Mouse (Mus musculus): ENCODE measurements at regions not wholly inside any gene's neighbourhood (a gene's known extent, or its start where the extent isn't known, plus 50 kb on each side); places are given as distances from the start of the nearest gene placed in this dataset.

DNA sequence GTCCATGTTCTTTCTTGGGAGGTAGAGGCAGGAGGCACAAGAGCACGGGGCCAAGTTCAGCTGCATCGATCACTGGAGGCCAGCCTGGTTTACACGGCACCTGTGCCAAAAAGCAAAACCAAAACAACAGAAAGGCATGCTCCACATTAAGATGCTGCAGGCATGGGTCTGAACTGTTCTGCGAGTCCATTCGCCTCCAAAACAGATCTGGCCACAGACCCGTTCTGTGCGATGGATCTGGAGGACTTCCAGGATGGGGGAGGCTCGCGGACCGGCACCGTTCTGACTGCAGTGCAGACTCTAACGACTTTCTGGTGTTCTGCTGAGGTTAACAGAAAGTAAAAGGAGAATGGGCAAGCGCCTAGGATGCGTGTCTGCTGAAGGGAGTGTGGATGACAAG, 52.3 kb downstream of the A230072I06Rik start:
- CTCF ChIA-PET: interaction anchor here in 1 of 4 experiments (1.8 kb wide), 1 partner anchor 230 kb away, joined by 4 read pairs; no protein-coding TSS in a partner anchor
- POLR2A ChIA-PET: interaction anchor here in 1 of 4 experiments (0.6 kb wide), 1 partner anchor 34 kb away, joined by 3 read pairs; no protein-coding TSS in a partner anchor

DNA sequence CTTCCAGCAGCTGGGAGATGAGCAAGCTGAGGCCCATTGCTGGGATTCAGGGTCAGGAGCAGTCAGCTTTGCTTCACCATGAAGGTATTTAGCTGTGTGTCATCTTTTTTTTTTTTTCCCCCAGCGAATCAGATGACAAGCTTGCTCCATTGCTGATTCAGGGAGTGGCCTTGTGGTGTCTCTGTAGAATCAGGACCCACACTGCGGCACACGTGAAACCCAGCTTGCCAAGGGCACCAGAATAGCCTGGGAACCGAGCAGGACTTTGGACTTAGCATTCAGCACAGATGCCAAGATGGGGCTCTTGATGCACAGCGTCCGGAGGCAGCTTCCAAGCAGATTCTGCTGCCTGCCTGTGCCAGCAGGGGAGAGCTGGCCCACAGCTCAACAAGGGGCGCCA, 53.0 kb downstream of the A230072I06Rik start:
- ChIA-PET CTCF (interaction anchor here in 1 of 4 experiments (1.8 kb wide), 1 partner anchor 230 kb away, joined by 4 read pairs; no protein-coding TSS in a partner anchor), POLR2A (no interaction called here)

DNA sequence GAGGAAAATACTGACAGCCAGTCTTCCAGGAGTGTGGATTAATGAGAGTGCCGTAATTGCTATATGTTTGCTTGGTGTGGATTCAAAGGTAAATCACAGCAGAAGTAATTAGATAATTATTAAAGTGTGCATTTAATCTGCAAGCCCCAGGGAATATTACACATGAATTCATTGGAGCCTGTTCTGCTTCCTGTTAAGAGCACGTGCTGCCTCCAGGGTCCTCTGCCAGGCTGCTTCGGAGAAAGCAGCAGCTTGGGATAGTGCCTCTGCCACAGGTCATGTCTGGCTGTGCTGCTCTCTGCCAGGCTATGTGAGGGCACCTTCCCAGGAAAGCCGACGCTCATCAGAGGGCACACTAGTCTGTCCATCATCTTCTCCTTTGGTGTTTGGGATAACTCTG, 55.5 kb downstream of the A230072I06Rik start:
- POLR2A ChIA-PET: no interaction called here
- CTCF ChIA-PET: no interaction called here

DNA sequence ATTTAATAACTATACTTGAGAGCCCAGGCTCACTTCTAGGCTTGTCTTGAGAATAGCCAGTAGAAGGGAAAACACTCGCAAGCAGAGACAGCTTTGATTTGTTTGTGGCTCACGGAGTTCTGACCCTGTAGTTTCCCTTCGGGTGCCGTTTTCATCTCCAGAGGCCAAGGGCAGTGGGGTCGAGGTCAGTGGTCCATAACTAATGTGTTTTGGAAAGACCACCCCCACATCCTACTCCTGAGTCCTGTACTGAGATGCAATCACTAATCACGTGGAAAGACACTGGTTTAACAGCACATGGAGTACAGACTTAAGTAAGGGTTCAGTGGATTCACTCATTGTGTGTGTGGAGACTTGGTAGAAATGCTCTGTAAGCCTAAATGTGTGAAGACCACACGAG, 56.0 kb downstream of the A230072I06Rik start:
- ChIA-PET CTCF (interaction anchor here in 1 of 4 experiments (1.2 kb wide), 1 partner anchor 391 kb away, joined by 3 read pairs; no protein-coding TSS in a partner anchor), POLR2A (no interaction called here)

DNA sequence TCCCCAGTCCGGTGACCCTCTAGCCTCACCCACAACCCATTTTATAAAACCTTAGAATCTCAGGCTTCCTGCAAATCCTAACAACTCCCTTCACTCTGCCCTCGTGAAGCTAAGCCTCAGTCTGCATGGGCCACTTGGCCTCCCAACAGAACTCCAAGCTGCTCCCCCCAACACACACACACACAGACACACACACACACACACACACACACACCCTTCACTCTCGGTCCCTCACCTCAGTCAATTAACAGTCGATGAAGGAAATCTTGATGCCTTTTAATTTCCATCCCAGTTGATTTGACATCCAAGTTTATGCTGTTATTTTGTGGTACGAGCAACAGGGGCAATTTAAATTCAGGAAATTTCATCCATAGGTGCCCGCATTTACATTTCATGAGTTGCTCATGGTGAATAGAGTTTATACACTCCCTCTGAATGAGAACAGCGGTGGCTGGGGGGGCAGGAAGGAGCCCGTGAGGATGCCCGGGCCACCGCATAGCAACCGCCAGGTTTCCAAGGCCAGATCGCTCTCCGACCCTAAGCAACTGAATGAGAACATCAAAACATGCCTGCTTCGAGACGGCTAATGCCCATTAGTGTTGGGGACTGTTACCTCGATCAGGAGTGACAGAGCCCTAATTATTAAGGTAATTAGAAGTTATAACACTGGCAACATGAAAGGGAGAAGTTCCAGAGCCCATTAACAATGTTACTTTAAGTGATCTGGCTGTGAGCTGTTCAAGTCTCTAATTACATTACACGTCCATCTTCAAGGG, 55.8 kb upstream of the Sox1 start:
- CTCF ChIA-PET: interaction anchor here in 1 of 4 experiments (0.7 kb wide), 1 partner anchor 822 kb away, joined by 3 read pairs; no protein-coding TSS in a partner anchor
- POLR2A ChIA-PET: interaction anchor here in 1 of 4 experiments (0.6 kb wide), 1 partner anchor 299 kb away, joined by 3 read pairs; no protein-coding TSS in a partner anchor

DNA sequence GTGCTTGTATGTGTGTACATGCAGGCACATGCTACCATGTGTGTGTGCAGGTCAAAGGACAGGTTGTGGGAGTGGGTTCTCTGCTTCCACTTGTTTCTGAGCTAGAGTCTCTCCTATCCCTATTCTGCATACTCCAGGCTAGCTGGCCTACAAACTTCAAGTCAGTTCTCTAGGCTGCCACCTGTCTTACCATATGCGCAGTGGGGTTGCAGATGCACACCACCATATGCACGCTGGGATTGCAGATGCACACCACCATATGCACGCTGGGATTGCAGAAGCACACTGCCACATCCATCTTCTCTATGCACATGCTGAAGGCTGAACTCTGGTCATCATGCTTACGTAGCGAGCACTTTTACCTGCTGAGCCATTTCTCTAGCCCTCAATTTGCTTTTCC, 54.1 kb upstream of the Sox1 start:
- CTCF ChIA-PET: no interaction called here
- POLR2A ChIA-PET: no interaction called here
